Mouse (Mus musculus) splenic B cell, adult 2 months (primary cell): ENCODE results near the gene Tex19.2.

ENCODE experiments used
- DNase-seq: peaks from one replicate; pipeline ENCODE4 v3.0.0-alpha.2; 2011; ENCODE audit warnings: low read depth, low spot score
- H3K27me3 ChIP-seq: 2 replicates; pipeline ENCODE4 v1.6.1; 2012; ENCODE audit warnings: mild to moderate bottlenecking, low read length, moderate library complexity, mixed read lengths; ENCODE audit not compliant: control insufficient read depth, poor library complexity, insufficient read depth, severe bottlenecking
- H3K36me3 ChIP-seq: 2 replicates; pipeline ENCODE4 v1.6.1; 2012; ENCODE audit warnings: mild to moderate bottlenecking, low read length, moderate library complexity, mixed read lengths; ENCODE audit not compliant: control insufficient read depth, poor library complexity, insufficient read depth, severe bottlenecking

Gene Tex19.2

DNA sequence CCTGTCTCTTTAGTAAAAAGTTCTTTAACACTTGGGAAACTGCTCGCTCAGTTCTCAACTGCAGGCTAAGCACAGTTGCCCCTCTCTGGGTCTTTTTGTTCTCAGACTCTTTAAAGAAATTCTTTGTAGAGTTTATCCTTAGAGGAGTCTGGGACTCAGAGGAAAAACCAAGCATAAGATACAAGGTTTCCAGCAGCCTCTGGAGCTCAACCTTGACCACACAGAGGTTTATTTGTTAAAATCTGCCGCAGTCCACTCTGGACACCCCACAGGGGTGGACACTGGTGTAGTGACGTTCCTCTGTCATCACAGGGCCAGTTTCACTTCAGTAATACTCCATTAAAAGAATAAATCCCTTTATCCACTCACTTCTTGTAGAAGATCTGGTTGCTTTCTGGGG lies at the start of gene Tex19.2:
TSS of gene Tex19.2 (minus strand) at position 101 of the 400 bp plus-strand sequence.
- H3K36me3 ChIP-seq, result no peaks in the 10 kb centered on the region
- no peaks in the 10 kb centered on the region for H3K27me3 ChIP-seq
- no peak for DNase-seq

DNA sequence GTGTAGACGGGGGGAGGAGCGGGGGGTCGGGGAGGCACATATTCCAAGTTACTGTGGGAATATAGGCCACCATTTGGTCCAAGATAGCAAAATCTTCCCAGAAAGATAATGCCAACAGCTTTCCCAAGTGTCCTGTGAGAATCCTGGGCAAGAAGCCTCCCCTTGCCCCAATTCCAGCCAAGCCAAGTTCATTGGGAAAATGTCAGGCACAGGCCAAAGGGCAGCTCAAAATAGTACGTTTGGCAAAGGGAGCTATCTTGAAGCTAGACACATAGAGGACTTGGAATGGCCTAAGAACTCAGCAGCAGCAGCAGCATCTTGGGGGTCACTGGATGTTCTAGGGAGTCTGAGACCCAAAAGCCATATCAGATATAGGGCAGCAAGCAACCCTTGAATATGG lies 45.3 kb upstream of the Tex19.2 start:
- Histone ChIP-seq H3K27me3 (no peaks in the 10 kb centered on the region), H3K36me3 (no peaks in the 10 kb centered on the region)
- DNase-seq, result no peak

DNA sequence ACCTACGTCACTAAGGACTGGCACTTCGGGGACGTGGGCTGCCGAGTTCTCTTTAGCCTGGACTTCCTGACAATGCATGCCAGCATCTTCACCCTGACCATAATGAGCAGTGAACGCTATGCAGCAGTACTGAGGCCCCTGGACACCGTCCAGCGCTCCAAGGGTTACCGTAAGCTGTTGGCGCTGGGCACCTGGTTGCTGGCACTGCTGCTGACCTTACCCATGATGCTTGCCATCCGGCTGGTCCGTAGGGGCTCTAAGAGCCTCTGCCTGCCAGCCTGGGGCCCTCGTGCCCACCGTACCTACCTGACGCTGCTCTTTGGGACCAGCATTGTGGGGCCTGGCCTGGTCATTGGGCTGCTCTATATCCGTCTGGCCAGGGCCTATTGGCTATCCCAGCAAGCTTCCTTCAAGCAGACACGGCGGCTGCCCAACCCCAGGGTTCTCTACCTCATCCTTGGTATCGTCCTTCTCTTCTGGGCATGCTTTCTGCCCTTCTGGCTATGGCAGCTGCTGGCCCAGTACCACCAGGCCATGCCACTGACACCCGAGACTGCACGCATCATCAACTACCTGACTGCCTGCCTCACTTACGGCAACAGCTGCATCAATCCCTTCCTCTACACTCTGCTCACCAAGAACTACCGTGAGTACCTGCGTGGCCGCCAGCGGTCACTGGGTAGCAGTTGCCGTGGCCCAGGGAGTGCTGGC lies 42.3 kb upstream of the Tex19.2 start:
- H3K36me3 ChIP-seq, result no peaks in the 10 kb centered on the region

DNA sequence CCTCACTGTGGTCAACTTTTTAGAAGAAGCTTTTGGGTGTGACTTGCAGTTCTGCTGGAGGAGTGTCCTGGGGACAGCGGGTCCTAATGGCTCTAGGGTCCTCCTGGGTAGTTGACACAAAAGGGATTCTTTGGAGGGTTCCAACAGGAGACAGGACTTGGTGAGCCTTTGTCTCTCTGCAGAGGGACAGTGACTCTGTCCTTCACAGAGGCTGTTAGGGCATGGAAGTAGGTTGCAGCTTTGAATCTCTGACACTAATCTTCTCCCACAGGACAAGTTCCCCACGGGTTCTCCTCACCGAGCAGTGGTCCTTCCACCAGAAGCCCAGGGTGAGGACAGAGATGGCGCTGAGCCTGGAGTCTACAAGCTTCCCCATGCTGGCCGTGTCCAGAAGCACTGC lies 41.5 kb upstream of the Tex19.2 start, which contains the start of gene Uts2r:
TSS of gene Uts2r (plus strand) at position 301 of the 400 bp plus-strand sequence.
- DNase-seq, result no peak
- H3K36me3 ChIP-seq, result no peaks in the 10 kb centered on the region
- no peaks in the 10 kb centered on the region for H3K27me3 ChIP-seq

More for the DNA sequence above, 42.3 kb upstream of the Tex19.2 start:
- H3K27me3 ChIP-seq, result no peaks in the 10 kb centered on the region
- DNase-seq, result no peak

DNA sequence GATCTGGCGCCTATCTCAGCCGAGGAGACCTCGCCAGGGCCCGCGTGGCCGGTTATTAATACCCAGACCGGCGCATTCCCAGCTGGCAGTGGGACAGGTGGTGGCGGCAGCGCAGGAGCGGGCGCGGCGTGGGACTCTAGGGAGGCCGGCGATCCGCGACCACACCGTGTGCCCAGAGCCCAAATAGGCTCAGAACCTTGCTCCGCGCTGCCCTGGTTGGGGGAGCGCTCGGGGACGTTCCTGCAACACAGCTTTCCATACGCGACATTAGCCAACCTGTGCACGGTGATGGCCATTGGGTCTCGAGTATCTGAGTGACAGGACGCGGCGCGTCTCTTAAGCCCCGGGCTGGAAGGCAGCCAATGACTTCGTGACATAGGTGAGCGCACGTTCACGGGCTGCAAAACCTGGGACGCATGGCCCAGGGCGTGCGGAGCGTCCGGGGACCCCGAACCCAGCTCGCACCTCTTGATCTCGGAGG lies 38.0 kb upstream of the Tex19.2 start:
- no peak for DNase-seq
- H3K36me3 ChIP-seq, result no peaks in the 10 kb centered on the region
- no peaks in the 10 kb centered on the region for H3K27me3 ChIP-seq

DNA sequence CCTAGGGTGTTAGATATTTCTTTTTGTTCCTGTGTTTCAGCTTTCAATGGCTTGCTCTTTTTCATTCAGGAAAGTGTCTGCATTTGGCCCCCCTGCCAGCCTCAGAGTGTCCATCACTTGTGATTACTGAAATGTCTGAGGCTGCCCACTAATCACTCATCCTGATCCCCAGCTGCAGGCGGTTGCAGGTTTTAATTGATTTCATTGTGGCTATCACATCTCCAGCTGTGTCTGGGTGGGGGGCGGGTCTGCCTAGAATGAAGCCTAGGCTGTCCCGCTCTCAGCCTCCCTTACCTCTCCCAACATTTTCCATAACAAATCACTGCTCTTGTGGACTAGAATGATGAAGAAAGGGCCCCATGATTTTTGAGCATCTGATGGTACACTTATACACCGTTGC lies 35.7 kb upstream of the Tex19.2 start:
- no peaks in the 10 kb centered on the region for H3K27me3 ChIP-seq
- H3K36me3 ChIP-seq, result no peaks in the 10 kb centered on the region
- DNase-seq, result no peak

DNA sequence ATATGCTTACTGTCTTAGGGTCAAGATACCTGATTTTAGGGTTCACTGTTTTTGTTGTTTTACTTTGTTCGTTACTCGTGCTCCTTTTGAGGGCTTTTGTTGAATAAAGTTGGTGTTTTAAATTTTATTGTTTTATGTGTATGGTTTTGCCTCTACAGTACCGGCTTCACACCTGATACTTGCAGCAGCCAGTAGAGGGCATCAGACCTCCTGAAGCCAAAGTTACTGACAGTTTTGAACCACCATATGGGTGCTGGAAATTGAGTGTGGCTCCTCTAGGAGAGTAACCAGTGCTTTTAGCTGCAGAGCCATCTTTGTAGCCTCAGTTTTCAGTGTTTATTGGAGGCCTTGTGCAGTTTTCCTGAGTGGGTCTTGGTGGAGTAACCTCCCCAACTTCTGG lies 29.7 kb upstream of the Tex19.2 start:
- no peaks in the 10 kb centered on the region for H3K27me3 ChIP-seq
- H3K36me3 ChIP-seq, result no peaks in the 10 kb centered on the region
- DNase-seq, result peak; percentile 27

DNA sequence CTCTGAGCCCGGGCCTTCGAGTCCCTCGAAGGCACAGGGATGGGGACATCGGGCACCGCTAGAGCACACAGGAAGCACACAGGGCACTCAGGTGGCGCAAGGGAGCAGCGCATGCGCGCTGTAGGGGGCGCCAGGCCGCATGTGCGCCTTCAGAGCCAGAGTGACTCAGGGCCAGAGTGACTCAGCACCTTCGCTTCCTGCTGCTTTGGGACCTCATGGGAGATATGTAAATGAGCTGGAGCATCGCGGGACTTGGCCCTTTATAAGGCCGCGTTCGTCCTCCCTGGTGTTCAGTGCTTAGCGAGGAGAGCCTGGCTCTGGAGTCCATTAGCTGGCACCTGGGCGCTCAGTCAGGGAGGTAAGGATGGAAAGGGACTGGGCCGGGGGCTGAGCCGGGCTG lies 27.4 kb upstream of the Tex19.2 start, which contains the start of gene Tex19.1:
TSS of gene Tex19.1 (plus strand) at position 279 of the 400 bp plus-strand sequence.
- DNase-seq, result no peak
- H3K36me3 ChIP-seq, result no peaks in the 10 kb centered on the region
- no peaks in the 10 kb centered on the region for H3K27me3 ChIP-seq

DNA sequence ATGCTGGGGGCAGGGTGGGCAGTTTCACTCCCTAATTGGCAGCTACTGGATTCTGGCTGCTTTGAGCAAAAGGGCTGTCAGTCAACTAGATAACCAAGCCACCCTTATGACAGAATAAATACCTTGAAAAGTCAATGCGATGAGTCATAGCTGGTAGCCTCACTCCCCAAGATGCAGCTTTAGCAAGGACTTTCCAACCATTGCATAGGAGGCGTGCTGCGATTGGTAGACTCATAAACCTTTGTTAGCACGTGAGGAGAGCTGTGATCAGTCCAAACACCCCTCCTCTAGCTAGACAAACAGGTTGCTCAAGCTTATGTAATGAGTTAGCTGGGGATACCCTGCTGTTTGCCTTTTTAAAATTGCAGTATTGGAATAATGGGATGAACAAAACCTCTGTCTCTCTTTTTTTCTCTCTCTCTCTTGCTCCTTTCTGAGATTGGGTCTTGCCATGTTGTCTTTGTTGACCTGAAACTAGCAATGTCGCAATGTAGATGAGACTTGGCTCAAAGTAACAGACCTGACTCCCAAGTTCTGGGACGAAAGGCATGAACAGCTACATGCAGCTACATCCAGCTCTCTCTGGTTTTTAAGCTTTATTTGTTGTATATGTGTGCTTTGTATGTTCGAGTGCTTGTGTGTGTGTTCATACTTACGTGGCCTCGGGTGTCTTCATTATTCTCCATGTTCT lies 25.0 kb upstream of the Tex19.2 start:
- no peak for DNase-seq
- H3K27me3 ChIP-seq, result no peaks in the 10 kb centered on the region
- H3K36me3 ChIP-seq, result no peaks in the 10 kb centered on the region

DNA sequence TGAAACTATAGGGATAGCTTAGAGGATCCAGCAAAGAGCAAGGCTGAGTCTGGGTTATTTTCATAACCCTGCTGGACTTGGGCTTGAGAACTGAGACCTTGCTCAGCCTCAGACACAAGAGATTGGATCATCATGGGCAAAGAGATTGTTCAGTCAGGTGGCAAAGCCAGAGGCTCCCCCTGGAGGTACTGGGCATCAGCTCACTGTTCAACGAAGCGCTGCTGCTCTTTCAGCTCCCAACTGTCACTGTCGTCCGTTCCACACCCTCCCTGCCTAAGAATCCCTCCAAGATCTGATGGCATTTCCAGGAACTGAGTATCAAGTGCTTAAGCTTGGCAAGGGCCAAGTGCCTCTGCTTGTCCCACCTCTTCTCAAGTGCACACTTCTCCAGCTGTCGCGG lies 20.3 kb upstream of the Tex19.2 start:
- Histone ChIP-seq H3K36me3 (no peaks in the 10 kb centered on the region), H3K27me3 (no peaks in the 10 kb centered on the region)
- DNase-seq, result no peak

DNA sequence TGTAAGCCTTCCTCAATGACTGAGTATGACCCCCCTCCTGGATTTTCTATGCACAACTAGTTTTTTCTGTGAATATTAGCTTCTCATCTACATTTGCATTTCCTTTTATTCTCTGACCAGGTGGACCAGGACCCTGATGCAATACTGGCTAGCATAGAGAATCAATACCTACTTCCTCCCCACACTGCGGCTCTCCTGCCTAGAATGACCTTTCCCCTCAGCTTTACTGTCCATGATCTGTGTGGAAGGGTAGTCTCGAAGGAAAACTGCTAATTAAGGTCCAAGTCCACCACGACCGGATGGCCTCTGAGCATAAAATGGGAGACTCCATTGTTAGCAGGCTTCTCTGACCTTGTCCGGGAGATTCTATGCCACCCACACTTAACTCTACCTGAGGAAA lies 19.2 kb upstream of the Tex19.2 start:
- H3K36me3 ChIP-seq, result no peaks in the 10 kb centered on the region
- no peak for DNase-seq
- H3K27me3 ChIP-seq, result no peaks in the 10 kb centered on the region

DNA sequence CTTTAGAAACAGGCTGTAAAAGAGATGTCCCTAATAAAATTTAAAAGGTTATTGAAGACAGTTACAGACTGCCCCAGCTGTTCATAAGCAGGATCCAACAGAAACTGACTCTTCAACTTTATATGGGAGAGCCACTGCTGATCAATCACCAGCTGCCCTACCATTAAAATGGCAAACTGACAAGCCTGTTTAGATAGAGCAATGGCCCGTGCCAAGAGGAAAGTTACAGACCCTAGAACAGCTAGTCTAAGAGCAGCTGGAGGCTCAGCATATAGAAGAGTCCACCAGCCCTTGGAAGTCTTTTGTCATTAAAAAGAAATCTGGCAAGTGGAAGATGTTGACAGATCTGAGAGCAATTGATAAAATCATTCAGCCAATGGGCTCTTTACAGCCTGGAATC lies 16.1 kb upstream of the Tex19.2 start:
- no peaks in the 10 kb centered on the region for H3K36me3 ChIP-seq
- no peak for DNase-seq
- no peaks in the 10 kb centered on the region for H3K27me3 ChIP-seq

DNA sequence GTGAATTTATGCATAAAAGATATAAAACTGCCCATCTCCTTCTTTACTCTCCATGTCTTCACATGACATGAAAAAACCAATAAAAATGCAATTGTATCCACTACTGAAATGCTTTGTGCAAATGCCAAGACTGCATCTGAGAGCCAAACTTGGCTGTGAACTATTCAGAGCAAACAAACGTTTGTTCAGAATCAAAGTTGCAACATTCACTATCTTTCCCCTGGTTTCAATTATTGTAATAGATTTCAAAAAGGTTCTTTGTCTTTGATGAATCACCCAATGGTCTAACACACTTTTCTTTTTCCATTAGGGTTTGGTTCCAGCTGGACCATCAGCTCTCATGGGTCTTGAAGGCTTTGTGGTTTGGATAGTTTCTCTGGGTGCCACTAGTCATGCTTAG lies 11.1 kb upstream of the Tex19.2 start:
- no peaks in the 10 kb centered on the region for H3K36me3 ChIP-seq
- no peaks in the 10 kb centered on the region for H3K27me3 ChIP-seq
- DNase-seq, result no peak

DNA sequence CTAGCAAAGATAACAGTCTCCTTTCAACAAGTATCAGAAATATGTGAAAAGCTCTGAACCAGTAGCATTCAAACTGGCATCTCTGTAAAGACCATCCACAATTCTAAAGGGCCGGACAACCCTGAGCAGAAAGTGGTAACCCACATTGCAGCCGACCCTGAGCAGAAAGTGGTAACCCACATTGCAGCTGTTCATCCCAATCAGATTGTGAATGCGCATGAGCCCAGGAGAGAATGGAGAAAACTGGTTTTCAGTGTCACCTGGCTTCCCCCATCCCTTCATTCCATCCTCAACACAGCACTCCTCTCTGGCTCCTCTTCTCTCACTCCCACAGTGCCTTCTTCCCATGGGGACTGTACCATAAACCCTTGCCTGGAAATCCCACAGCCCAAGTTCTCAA lies 9.0 kb upstream of the Tex19.2 start:
- no peaks in the 10 kb centered on the region for H3K27me3 ChIP-seq
- no peaks in the 10 kb centered on the region for H3K36me3 ChIP-seq
- DNase-seq, result no peak

DNA sequence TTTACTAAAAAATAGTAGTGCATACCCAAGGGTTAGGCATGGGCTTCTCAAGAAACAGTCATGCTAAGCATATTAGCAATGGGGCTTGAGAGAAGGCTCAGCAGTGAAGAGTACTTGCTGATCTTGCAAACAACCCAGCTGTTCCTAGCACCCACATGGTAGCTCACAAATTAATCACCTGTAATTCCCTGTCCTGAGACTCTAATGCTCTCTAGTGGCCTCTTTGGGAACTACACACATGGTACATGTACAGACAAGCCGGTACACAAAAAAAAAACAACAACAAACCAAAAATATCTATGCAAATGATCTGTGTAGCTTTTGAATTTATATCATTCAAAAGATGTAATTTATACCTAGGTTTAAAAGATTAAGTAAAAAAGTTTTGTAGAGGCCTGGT lies 7.9 kb upstream of the Tex19.2 start:
- no peaks in the 10 kb centered on the region for H3K36me3 ChIP-seq
- DNase-seq, result peak; percentile 62
- no peaks in the 10 kb centered on the region for H3K27me3 ChIP-seq
